Mouse (Mus musculus): ENCODE results near the gene Ldlrad3. TPM values are rescaled to one million over a fixed set of nuclear protein-coding genes. Genes with fewer than 3 reads are reported as not detected.
A peak's percentile ranks its signal among the peaks of the same experiment; 100 is the strongest.

The Ldlrad3 gene
- total RNA-seq, 2 experiments from 2014 or later = 4.5 to 5.9 TPM

- H3K27ac ChIP-seq = no peak overlapping the region
- intact Hi-C loops (cut with DNase I) = no loop called here
- no peak for DNase-seq
- no peak overlapping the region for H3K4me3 ChIP-seq
- TF ChIP-seq CTCF (IDR thresholded peaks at IDR 0.05) = no peak
Observed at GRCm38 (mm10) chr2:101956125-101956524, 230.1 kb downstream of the Ldlrad3 start.

- TF ChIP-seq CTCF (IDR thresholded peaks at IDR 0.05) = no peak
- DNase-seq = peak; percentile 34
- Histone ChIP-seq H3K4me3 (no peak overlapping the region), H3K27ac (no peak overlapping the region)
- intact Hi-C loops (cut with DNase I) = no loop called here
Observed at GRCm38 (mm10) chr2:101952951-101953361, 233.2 kb downstream of the Ldlrad3 start.

GRCm38 (mm10) chr2:101950716-101951520 is 235.3 kb downstream of the Ldlrad3 start:
- no peak overlapping the region for H3K27ac ChIP-seq
- TF ChIP-seq CTCF (IDR thresholded peaks at IDR 0.05) = no peak
- H3K4me3 ChIP-seq = no peak overlapping the region
- intact Hi-C loops (cut with DNase I) = no loop called here
- no peak for DNase-seq

- intact Hi-C loops (cut with DNase I) = no loop called here
- TF ChIP-seq CTCF (IDR thresholded peaks at IDR 0.05) = no peak
- Histone ChIP-seq H3K4me3 (no peak overlapping the region), H3K27ac (no peak overlapping the region)
- DNase-seq = no peak
Observed at GRCm38 (mm10) chr2:101935006-101935405, 251.2 kb downstream of the Ldlrad3 start.

GRCm38 (mm10) chr2:101933301-101933700 is 252.9 kb downstream of the Ldlrad3 start:
- TF ChIP-seq CTCF (IDR thresholded peaks at IDR 0.05) = no peak
- peak; percentile 57 for DNase-seq

GRCm38 (mm10) chr2:101932169-101932936 is 253.8 kb downstream of the Ldlrad3 start:
- intact Hi-C loops (cut with DNase I) = no loop called here
- peak; percentile 34 for DNase-seq
- H3K27ac ChIP-seq = no peak overlapping the region
- H3K4me3 ChIP-seq = no peak overlapping the region
- TF ChIP-seq CTCF (IDR thresholded peaks at IDR 0.05) = no peak

More at GRCm38 (mm10) chr2:101933301-101933700, 252.9 kb downstream of the Ldlrad3 start:
- Histone ChIP-seq H3K4me3 (no peak overlapping the region), H3K27ac (no peak overlapping the region)
- intact Hi-C loops (cut with DNase I) = no loop called here

GRCm38 (mm10) chr2:101925591-101926188 is 260.5 kb downstream of the Ldlrad3 start:
- no peak overlapping the region for H3K27ac ChIP-seq
- no peak for DNase-seq
- TF ChIP-seq CTCF (IDR thresholded peaks at IDR 0.05) = no peak
- intact Hi-C loops (cut with DNase I) = no loop called here
- H3K4me3 ChIP-seq = no peak overlapping the region

GRCm38 (mm10) chr2:101925183-101925582 is 261.0 kb downstream of the Ldlrad3 start:
- intact Hi-C loops (cut with DNase I) = no loop called here
- no peak for TF ChIP-seq CTCF (IDR thresholded peaks at IDR 0.05)
- Histone ChIP-seq H3K4me3 (no peak overlapping the region), H3K27ac (no peak overlapping the region)
- DNase-seq = no peak

GRCm38 (mm10) chr2:101923181-101923580 is 263.0 kb downstream of the Ldlrad3 start:
- TF ChIP-seq CTCF (IDR thresholded peaks at IDR 0.05) = no peak
- H3K4me3 ChIP-seq = no peak overlapping the region
- intact Hi-C loops (cut with DNase I) = no loop called here
- H3K27ac ChIP-seq = no peak overlapping the region
- DNase-seq = no peak

GRCm38 (mm10) chr2:101922302-101922701 is 263.9 kb downstream of the Ldlrad3 start:
- intact Hi-C loops (cut with DNase I) = no loop called here
- no peak for TF ChIP-seq CTCF (IDR thresholded peaks at IDR 0.05)
- H3K4me3 ChIP-seq = no peak overlapping the region
- DNase-seq = no peak
- no peak overlapping the region for H3K27ac ChIP-seq

- Histone ChIP-seq H3K27ac (no peak overlapping the region), H3K4me3 (no peak overlapping the region)
- intact Hi-C loops (cut with DNase I) = no loop called here
- no peak for TF ChIP-seq CTCF (IDR thresholded peaks at IDR 0.05)
- DNase-seq = no peak
Observed at GRCm38 (mm10) chr2:101920136-101920554, 266.0 kb downstream of the Ldlrad3 start.

GRCm38 (mm10) chr2:101918518-101918917 is 267.7 kb downstream of the Ldlrad3 start:
- no peak for TF ChIP-seq CTCF (IDR thresholded peaks at IDR 0.05)
- Histone ChIP-seq H3K4me3 (no peak overlapping the region), H3K27ac (no peak overlapping the region)
- no peak for DNase-seq
- intact Hi-C loops (cut with DNase I) = no loop called here

Measured in gastrocnemius, adult 2 months (tissue).